Mouse (Mus musculus) heart, embryonic 13.5 days (tissue): Measurements from ENCODE around the gene Gm14525. TPM values are rescaled to one million over a fixed set of nuclear protein-coding genes. Genes with fewer than 3 reads are reported as not detected.
"Not testable (repeated sequence)": the region's sequence is repeated elsewhere in the genome, so short reads cannot be mapped to it uniquely, and the experiment has no call there.

Experiments
- ATAC-seq: fragments of 200-750 bp; cut with Nextera tagmentation; 2 replicates; pipeline ENCODE4 v1.8.0; 2017; ENCODE audit warnings: moderate TSS enrichment; ENCODE audit not compliant: insufficient number of reproducible peaks, low FRiP score, low TSS enrichment; ENCODE audit errors: extremely low read depth
- H3K27ac ChIP-seq: fragments of 300-500 bp; sonication (generic); replicated peaks from 2 replicates; pipeline ENCODE4 v1.5.1; 2015; ENCODE audit warnings: moderate library complexity, mild to moderate bottlenecking, inconsistent platforms
- H3K27me3 ChIP-seq: fragments of 300-500 bp; sonication (generic); replicated peaks from 2 replicates; pipeline ENCODE4 v1.6.1; 2015; ENCODE audit warnings: mild to moderate bottlenecking, inconsistent platforms
- H3K36me3 ChIP-seq: fragments of 300-500 bp; sonication (generic); 2 replicates; pipeline ENCODE4 v1.6.1; 2015; ENCODE audit warnings: mild to moderate bottlenecking, inconsistent platforms
- H3K4me1 ChIP-seq: fragments of 300-500 bp; sonication (generic); 2 replicates; pipeline ENCODE4 v1.6.1; 2015; ENCODE audit warnings: inconsistent platforms
- H3K4me2 ChIP-seq: fragments of 300-500 bp; sonication (generic); 2 replicates; pipeline ENCODE4 v1.6.1; 2015; ENCODE audit warnings: inconsistent platforms, mild to moderate bottlenecking, moderate library complexity
- H3K4me3 ChIP-seq: fragments of 300-500 bp; sonication (generic); 2 replicates; pipeline ENCODE4 v1.5.1; 2015; ENCODE audit warnings: moderate library complexity, mild to moderate bottlenecking, inconsistent platforms
- H3K9ac ChIP-seq: fragments of 300-500 bp; sonication (generic); 2 replicates; pipeline ENCODE4 v1.6.1; 2015; ENCODE audit warnings: inconsistent platforms, mild to moderate bottlenecking, moderate library complexity
- H3K9me3 ChIP-seq: fragments of 300-500 bp; sonication (generic); 2 replicates; pipeline ENCODE4 v1.6.1; 2016; ENCODE audit warnings: inconsistent platforms
- WGBS: fragments of 180-500 bp; shearing (Covaris S2); methylation state at CpG from one replicate; pipeline ENCODE4 v1.1.7; 2015; ENCODE audit warnings: mixed read lengths; 5-methylcytosine and 5-hydroxymethylcytosine counted together
- polyA plus RNA-seq: library from polyadenylated mRNA; unstranded; fragments of >200 nt; fragmentation: Nextera tagmentation; extraction: Ambion mirVana; gene quantifications from 2 replicates; pipeline ENCODE4 v1.2.1, GENCODE M21; 2015

The Gm14525 gene
- polyA plus RNA-seq, result not detected in 2 replicates

DNA sequence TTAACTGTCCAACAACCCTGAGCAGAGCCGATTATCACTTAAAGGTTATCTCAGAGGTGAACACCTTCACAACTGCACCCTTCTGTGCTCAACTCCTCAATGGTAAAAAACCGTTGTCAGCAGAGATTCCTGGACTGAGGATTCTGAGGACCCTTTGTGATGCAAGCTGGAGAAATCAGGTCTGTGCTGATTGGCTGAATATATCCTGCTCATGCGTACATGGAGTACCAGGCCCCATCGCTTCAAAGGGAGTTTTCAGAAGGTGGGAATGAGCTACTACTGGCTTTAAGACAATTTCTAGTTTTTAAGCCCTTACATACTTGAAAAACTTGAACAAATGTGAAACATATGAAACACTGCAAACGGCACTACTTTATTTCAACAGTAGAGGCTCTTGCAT, at the start of gene Gm14525:
Gene Gm14525 (minus strand): TSS at position 101 of the 400 bp plus-strand sequence.
- 88% methylated on average over 4 of the region's 5 CpGs for WGBS
- not testable (repeated sequence) for H3K4me1 ChIP-seq, H3K36me3 ChIP-seq, ATAC-seq, H3K27ac ChIP-seq, H3K4me3 ChIP-seq, H3K9me3 ChIP-seq, H3K27me3 ChIP-seq, H3K9ac ChIP-seq, H3K4me2 ChIP-seq

Other genes starting within 250 kb of the Gm14525 start
- not detected in 2 replicates for gene Slx, start 157.1 kb downstream of the Gm14525 start, polyA plus RNA-seq
- not detected in 2 replicates for gene Gm6121, start 233.1 kb upstream of the Gm14525 start, polyA plus RNA-seq